Mouse (Mus musculus) C2C12 (cell line): ENCODE results near the gene Mblac1. TPM values are rescaled to one million over a fixed set of nuclear protein-coding genes. Genes with fewer than 3 reads are reported as not detected.

Experiments used
- H3K27me3 ChIP-seq: one replicate; pipeline ENCODE4 v1.6.1; 2011; ENCODE audit not compliant: control insufficient read depth, insufficient read depth, insufficient read length
- H3K36me3 ChIP-seq: one replicate; pipeline ENCODE4 v1.6.1; 2011; ENCODE audit not compliant: control insufficient read depth, insufficient read depth
- H3K4me3 ChIP-seq: one replicate; pipeline ENCODE4 v1.5.1; 2011; ENCODE audit warnings: mild to moderate bottlenecking, control low read depth; ENCODE audit not compliant: poor library complexity, insufficient read depth, severe bottlenecking
- H3K79me2 ChIP-seq: one replicate; pipeline ENCODE4 v1.6.1; 2011; ENCODE audit not compliant: control insufficient read depth, insufficient read depth
- H3K79me3 ChIP-seq: one replicate; pipeline ENCODE4 v1.6.1; 2011; ENCODE audit warnings: low read depth, control low read depth
- H3ac ChIP-seq: one replicate; pipeline ENCODE3; 2011; ENCODE audit warnings: low read depth; ENCODE audit not compliant: control insufficient read depth, insufficient read length
- CEBPB ChIP-seq: IDR thresholded peaks from one replicate; pipeline ENCODE4 v1.6.1; 2011; ENCODE audit warnings: low read depth, mild to moderate bottlenecking, control low read depth, moderate library complexity
- CTCF ChIP-seq: IDR thresholded peaks from one replicate; pipeline ENCODE4 v1.5.1; 2011; ENCODE audit not compliant: control insufficient read depth, insufficient read depth, insufficient read length
- FOSL1 ChIP-seq: IDR thresholded peaks from one replicate; pipeline ENCODE4 v1.8.0; 2011; ENCODE audit warnings: mild to moderate bottlenecking, low read length; ENCODE audit not compliant: poor library complexity, insufficient read depth, severe bottlenecking
- MAX ChIP-seq: IDR thresholded peaks from one replicate; pipeline ENCODE4 v1.6.1; 2011; ENCODE audit warnings: mild to moderate bottlenecking, control low read depth
- MYOD1 ChIP-seq: IDR thresholded peaks from one replicate; pipeline ENCODE4 v1.6.1; 2011; ENCODE audit warnings: low read depth; ENCODE audit not compliant: control insufficient read depth, insufficient read length
- MYOG ChIP-seq: IDR thresholded peaks from one replicate; pipeline ENCODE4 v1.6.1; 2011; ENCODE audit not compliant: control insufficient read depth, insufficient read length; ENCODE audit errors: extremely low read depth
- USF1 ChIP-seq: IDR thresholded peaks from one replicate; pipeline ENCODE4 v1.6.1; 2011; ENCODE audit warnings: low read depth, mild to moderate bottlenecking, control low read depth, moderate library complexity
- polyA plus RNA-seq: library from polyadenylated mRNA; unstranded; fragments of >200 nt; fragmentation: generic; extraction: Trizol; gene quantifications from one replicate; pipeline ENCODE4 v1.2.1, GENCODE M21; 2012; ENCODE audit warnings: missing spikeins

Mblac1 gene
- polyA plus RNA-seq, 1 experiment = 2.5 TPM

DNA sequence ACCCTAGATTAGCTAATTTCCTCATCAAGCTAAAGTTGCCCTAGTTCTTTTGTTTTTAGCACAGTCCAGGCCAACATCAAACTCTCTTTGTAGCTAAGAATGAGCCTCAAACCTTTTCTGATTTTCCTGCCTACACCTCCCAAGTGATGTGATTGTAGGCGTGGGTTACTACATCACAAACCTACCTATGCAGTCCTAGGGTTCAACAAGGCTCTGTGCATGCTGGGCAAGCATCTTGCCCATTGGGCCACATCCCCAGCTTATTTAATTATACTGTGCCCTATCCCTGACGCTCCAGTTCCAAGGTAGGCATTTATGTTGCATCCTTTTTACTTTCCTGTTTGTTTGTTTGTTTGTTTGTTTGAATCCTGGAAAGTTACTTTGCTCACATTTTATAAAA lies 31.6 kb downstream of the Mblac1 start, which contains the start of gene Nxpe5:
Gene Nxpe5 (plus strand): TSS at position 199 of the 400 bp plus-strand sequence.
- TF ChIP-seq MYOG (no peak), USF1 (no peak), FOSL1 (no peak), CEBPB (no peak), CTCF (no peak), MAX (no peak), MYOD1 (no peak)

DNA sequence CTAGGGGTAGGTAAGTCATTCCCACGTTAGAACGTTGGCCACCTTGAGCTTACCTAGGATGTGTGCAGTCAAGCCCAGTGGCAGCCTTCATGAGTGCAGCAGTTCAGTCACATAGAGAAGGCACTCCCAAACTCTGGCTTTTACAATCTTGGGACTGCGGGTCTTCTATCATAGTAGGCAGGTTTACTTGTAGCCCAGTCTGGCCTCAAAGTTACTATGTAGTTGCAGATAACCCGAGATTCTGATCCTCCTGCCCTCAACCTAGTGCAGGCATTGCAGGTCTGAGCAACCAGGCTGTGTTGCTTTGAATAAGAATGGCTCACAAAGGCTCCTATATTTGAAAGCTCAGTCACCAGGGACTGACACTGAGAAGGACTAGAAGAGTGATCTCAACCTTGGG lies 32.4 kb downstream of the Mblac1 start:
- Histone ChIP-seq H3K4me3 (no peak overlapping the region), H3K79me2 (no peaks in the 10 kb centered on the region), H3K36me3 (no peaks in the 10 kb centered on the region), H3K27me3 (no peaks in the 10 kb centered on the region), H3ac (no peak overlapping the region), H3K79me3 (no peaks in the 10 kb centered on the region)
- TF ChIP-seq FOSL1 (no peak), MYOD1 (no peak), CEBPB (no peak), MAX (no peak)

More for the DNA sequence above, 31.6 kb downstream of the Mblac1 start, which contains the start of gene Nxpe5:
- Histone ChIP-seq H3K36me3 (no peaks in the 10 kb centered on the region), H3K79me3 (no peaks in the 10 kb centered on the region), H3K79me2 (no peaks in the 10 kb centered on the region), H3ac (no peak within 1 kb of the TSS), H3K4me3 (no peak within 1 kb of the TSS), H3K27me3 (no peaks in the 10 kb centered on the region)

DNA sequence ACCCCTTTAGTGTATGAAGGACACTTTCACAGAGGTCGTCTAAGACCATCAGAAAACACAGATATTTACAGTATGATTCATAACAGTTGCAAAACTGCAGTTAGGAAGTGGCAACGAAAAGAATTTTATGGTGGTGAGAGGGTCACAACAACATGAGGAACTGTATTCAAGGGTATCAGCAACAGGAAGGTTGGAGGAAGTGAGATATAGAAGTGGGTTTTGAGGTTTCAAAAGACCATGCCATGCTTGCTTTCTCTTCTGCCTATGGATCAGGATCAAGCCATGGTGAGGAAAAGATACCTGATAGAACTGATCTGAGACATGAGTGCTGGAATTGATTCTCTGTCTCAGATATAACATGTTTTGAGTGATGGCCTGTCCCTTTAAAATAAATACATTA lies 33.3 kb downstream of the Mblac1 start:
- Histone ChIP-seq H3ac (no peak overlapping the region), H3K27me3 (no peaks in the 10 kb centered on the region), H3K79me3 (no peaks in the 10 kb centered on the region), H3K4me3 (no peak overlapping the region), H3K36me3 (no peaks in the 10 kb centered on the region), H3K79me2 (no peaks in the 10 kb centered on the region)
- TF ChIP-seq CEBPB (no peak), FOSL1 (no peak), MYOG (no peak), MYOD1 (no peak), MAX (no peak), CTCF (no peak), USF1 (no peak)

DNA sequence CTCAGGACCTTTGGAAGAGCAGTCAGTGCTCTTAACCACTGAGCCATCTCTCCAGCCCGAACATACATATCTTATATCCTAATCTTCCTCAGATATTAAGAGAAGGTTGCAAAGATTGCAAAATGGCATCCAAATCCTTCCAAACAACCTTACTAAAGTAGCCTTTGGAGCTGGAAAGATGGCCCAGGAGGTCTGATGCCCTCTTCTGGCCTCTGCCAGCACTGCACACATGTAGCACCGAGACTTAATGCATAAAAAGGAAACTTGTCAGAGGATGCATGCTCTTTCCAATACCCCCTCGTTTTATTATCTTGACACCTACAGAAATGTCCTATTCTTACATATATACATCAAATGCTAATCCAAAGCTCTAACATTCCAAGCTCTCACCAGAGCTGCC lies 33.9 kb downstream of the Mblac1 start:
- H3K4me3 ChIP-seq = no peak overlapping the region
- no peaks in the 10 kb centered on the region for H3K36me3 ChIP-seq
- H3K27me3 ChIP-seq = no peaks in the 10 kb centered on the region
- no peaks in the 10 kb centered on the region for H3K79me3 ChIP-seq
- H3K79me2 ChIP-seq = no peaks in the 10 kb centered on the region
- no peak for TF ChIP-seq MYOD1
- TF ChIP-seq MYOG = no peak
- no peak for TF ChIP-seq CTCF
- no peak for TF ChIP-seq FOSL1
- no peak overlapping the region for H3ac ChIP-seq

DNA sequence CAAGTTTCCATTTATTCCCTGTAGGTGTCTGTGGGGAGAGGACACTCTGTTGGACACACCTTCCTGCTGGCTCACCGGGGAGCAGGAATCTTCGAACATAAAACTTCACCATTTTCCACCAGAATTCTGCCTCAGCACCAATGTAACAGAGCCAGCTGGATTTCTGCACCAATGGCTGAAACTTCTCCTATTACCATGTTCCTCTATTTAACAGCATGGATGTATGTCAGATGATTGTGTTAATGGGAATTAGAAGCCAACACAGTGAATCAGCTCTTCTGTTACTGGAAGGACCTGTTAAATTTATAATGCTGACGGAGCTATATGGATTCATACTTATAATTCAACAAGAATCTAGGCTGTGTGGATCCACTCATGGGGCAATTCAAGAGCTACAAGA lies 35.4 kb downstream of the Mblac1 start:
- Histone ChIP-seq H3K27me3 (no peaks in the 10 kb centered on the region), H3K79me3 (no peaks in the 10 kb centered on the region), H3K4me3 (no peak overlapping the region), H3K36me3 (no peaks in the 10 kb centered on the region), H3ac (no peak overlapping the region), H3K79me2 (no peaks in the 10 kb centered on the region)
- no peak for TF ChIP-seq MYOG
- no peak for TF ChIP-seq USF1
- TF ChIP-seq FOSL1 = no peak
- no peak for TF ChIP-seq MAX
- no peak for TF ChIP-seq CTCF
- TF ChIP-seq MYOD1 = no peak
- TF ChIP-seq CEBPB = no peak

DNA sequence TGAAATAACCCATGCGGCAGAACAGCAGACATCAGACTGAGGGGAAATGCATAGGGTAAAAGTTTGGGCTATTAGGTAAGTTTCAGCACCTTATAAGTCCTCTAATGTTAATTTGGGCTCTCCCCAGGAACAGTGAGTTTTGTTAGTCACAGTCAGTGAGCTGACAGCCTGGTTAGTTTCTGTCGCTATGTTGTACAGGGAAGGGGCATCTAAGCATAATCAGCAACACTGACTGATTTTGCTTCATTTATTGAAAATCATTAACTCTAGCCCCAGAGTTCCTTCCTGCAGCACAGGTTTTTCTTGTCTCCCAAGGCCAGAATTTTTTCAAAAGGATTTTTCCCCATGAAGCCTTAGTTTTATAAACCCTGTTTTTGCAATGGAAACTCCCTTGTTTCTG lies 39.7 kb downstream of the Mblac1 start:
- no peaks in the 10 kb centered on the region for H3K27me3 ChIP-seq
- TF ChIP-seq CEBPB = no peak
- TF ChIP-seq MYOG = no peak
- no peak for TF ChIP-seq MAX
- no peak for TF ChIP-seq USF1
- no peak for TF ChIP-seq MYOD1
- no peak for TF ChIP-seq CTCF
- TF ChIP-seq FOSL1 = no peak
- H3K4me3 ChIP-seq = no peak overlapping the region
- no peaks in the 10 kb centered on the region for H3K36me3 ChIP-seq
- H3ac ChIP-seq = no peak overlapping the region
- H3K79me3 ChIP-seq = no peaks in the 10 kb centered on the region
- no peaks in the 10 kb centered on the region for H3K79me2 ChIP-seq

DNA sequence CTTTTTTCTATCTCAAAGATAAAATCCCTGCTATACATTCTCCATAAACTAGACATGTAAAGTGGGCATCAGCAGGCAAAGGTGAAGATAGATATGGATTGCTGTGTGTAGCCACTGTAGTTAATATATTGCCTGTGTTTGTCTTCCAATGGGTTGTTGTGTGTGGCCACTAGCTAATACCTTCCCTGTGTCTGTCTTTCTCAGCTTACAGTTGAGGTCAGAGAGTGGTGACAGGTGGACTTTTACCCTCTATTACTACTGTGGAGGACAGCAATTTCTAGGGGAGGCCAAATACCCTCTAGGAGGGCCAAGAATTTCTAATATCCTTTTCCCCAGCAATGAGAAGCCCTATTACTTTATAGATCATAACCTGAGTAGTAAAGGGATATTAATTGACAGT lies 40.1 kb downstream of the Mblac1 start:
- H3K4me3 ChIP-seq = no peak overlapping the region
- TF ChIP-seq MAX (no peak), MYOD1 (no peak), FOSL1 (no peak), USF1 (no peak), CTCF (no peak), CEBPB (no peak), MYOG (no peak)
- no peaks in the 10 kb centered on the region for H3K79me2 ChIP-seq
- no peak overlapping the region for H3ac ChIP-seq
- H3K36me3 ChIP-seq = no peaks in the 10 kb centered on the region
- no peaks in the 10 kb centered on the region for H3K27me3 ChIP-seq
- no peaks in the 10 kb centered on the region for H3K79me3 ChIP-seq
